Mouse (Mus musculus) cerebellum, postnatal 25 days (tissue): Measurements from ENCODE around the gene Nod1.

ENCODE experiments used
- DNase-seq, 2 experiments: peaks; one replicate each; pipeline ENCODE4 v3.0.0; 2021; ENCODE audit warnings: mixed read lengths in 2 of 2

The Nod1 gene

DNA sequence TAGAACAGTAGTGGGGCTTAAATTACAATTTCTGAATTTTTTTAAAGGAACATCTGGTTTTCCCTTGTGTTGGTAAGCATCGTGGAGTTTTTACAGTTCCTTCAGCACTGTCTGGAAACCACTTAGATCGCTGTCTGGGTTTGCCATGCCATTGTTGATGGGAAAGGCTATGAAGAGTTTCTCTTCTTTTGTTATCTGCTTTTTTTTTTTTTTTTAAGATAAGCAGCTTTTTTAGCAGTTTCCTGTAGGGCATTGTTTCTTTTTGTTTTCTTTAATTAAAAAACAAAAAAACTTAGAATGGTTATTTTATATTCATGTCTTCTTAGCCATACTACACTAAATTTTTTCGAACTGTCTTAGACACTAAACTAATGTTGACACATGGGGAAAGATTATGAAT lies 94.8 kb downstream of the Nod1 start:
- no peak for DNase-seq

DNA sequence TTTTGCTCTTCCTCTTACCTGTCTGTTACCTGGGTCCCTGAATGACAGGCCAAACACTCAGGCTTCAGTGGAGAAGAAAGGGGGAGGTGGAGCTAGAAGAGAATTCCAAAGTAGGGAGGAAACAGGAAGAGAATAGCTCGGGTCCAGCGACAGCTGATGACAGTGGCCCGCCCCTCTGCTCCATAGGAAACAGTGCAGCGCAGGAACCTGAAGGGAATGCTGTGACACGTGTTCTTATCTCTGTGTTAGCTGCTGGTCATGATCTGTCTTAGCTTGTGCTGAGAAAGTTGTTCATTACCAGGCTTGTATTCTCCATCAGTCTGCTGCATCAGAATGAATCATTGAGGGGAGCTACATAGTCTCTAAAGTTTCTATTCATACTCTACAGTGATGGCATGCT lies 95.6 kb downstream of the Nod1 start:
- no peak for DNase-seq
